Mouse (Mus musculus): ENCODE data around the gene Ehf.

Gene Ehf

GRCm38 (mm10) chr2:103303132-103303531 lies at the start of gene Ehf:
Ehf (minus strand) TSS chr2:103303278.
- DNase-seq (ENCODE audit: low spot score in 2 of 2): no peak

GRCm38 (mm10) chr2:103347417-103347891 lies 44.4 kb upstream of the Ehf start:
- DNase-seq (ENCODE audit: low spot score in 2 of 2): peak; percentile 22 to 75

GRCm38 (mm10) chr2:103346751-103347289 lies 43.7 kb upstream of the Ehf start:
- DNase-seq (ENCODE audit: low spot score in 2 of 2): no peak

- no peak for DNase-seq (ENCODE audit: low spot score in 2 of 2)
Observed at GRCm38 (mm10) chr2:103343611-103344010, 40.5 kb upstream of the Ehf start.

GRCm38 (mm10) chr2:103342123-103342522 lies 39.0 kb upstream of the Ehf start:
- DNase-seq (ENCODE audit: low spot score in 2 of 2): no peak

GRCm38 (mm10) chr2:103341375-103341971 lies 38.4 kb upstream of the Ehf start:
- DNase-seq (ENCODE audit: low spot score in 2 of 2): no peak

GRCm38 (mm10) chr2:103338706-103339105 lies 35.6 kb upstream of the Ehf start:
- no peak for DNase-seq (ENCODE audit: low spot score in 2 of 2)

- DNase-seq (ENCODE audit: low spot score in 2 of 2): no peak
Observed at GRCm38 (mm10) chr2:103337370-103337769, 34.3 kb upstream of the Ehf start.

GRCm38 (mm10) chr2:103336621-103337020 lies 33.5 kb upstream of the Ehf start:
- DNase-seq (ENCODE audit: low spot score in 2 of 2): no peak

- no peak for DNase-seq (ENCODE audit: low spot score in 2 of 2)
Observed at GRCm38 (mm10) chr2:103336000-103336399, 32.9 kb upstream of the Ehf start.

GRCm38 (mm10) chr2:103331666-103332191 lies 28.7 kb upstream of the Ehf start:
- no peak for DNase-seq (ENCODE audit: low spot score in 2 of 2)

- no peak for DNase-seq (ENCODE audit: low spot score in 2 of 2)
Observed at GRCm38 (mm10) chr2:103328731-103329130, 25.7 kb upstream of the Ehf start.

- DNase-seq (ENCODE audit: low spot score in 2 of 2): no peak
Observed at GRCm38 (mm10) chr2:103325301-103326048, 22.4 kb upstream of the Ehf start.

GRCm38 (mm10) chr2:103324320-103324719 lies 21.2 kb upstream of the Ehf start:
- no peak for DNase-seq (ENCODE audit: low spot score in 2 of 2)

- no peak for DNase-seq (ENCODE audit: low spot score in 2 of 2)
Observed at GRCm38 (mm10) chr2:103322171-103322570, 19.1 kb upstream of the Ehf start.

- DNase-seq (ENCODE audit: low spot score in 2 of 2): no peak
Observed at GRCm38 (mm10) chr2:103321638-103322037, 18.6 kb upstream of the Ehf start.

- no peak for DNase-seq (ENCODE audit: low spot score in 2 of 2)
Observed at GRCm38 (mm10) chr2:103314002-103314401, 10.9 kb upstream of the Ehf start.

GRCm38 (mm10) chr2:103312640-103313039 lies 9.6 kb upstream of the Ehf start:
- no peak for DNase-seq (ENCODE audit: low spot score in 2 of 2)

GRCm38 (mm10) chr2:103310663-103311062 lies 7.6 kb upstream of the Ehf start:
- no peak for DNase-seq (ENCODE audit: low spot score in 2 of 2)

- no peak for DNase-seq (ENCODE audit: low spot score in 2 of 2)
Observed at GRCm38 (mm10) chr2:103306686-103307085, 3.6 kb upstream of the Ehf start.

- no peak for DNase-seq (ENCODE audit: low spot score in 2 of 2)
Observed at GRCm38 (mm10) chr2:103302669-103303068, 409 bp downstream of the Ehf start.

GRCm38 (mm10) chr2:103298711-103299463 lies 4.2 kb downstream of the Ehf start:
- DNase-seq (ENCODE audit: low spot score in 2 of 2): no peak
